Mouse (Mus musculus) T-cell, adult 66 days (primary cell): ENCODE data around the gene Erich3. TPM values are rescaled to one million over a fixed set of nuclear protein-coding genes. Genes with fewer than 3 reads are reported as not detected.

Source experiments
- total RNA-seq, 2 experiments: library from RNA; stranded (reverse); gene quantifications; 3 replicates in 1 of 2; 4 replicates in 1 of 2; pipeline ENCODE4 v1.2.4; 2023

Gene Erich3
- not detected for total RNA-seq

GRCm38 (mm10) chr3:154663545-154663944 lies at the start of gene Erich3:
Gene Erich3 (plus strand): TSS chr3:154663859.

Other genes starting within 250 kb of the Erich3 start
- gene Cryz, start 67.1 kb upstream of the Erich3 start, total RNA-seq = 1 to 10 TPM; 3.5 to 3.8 TPM
- gene Tyw3, start 66.8 kb upstream of the Erich3 start, total RNA-seq = 1 to 10 TPM; 7.3 to 8.7 TPM